Mouse (Mus musculus) inflammation-experienced regulatory T-cells, adult 16 weeks (primary cell): ENCODE data around the gene Trp53rka. TPM values are rescaled to one million over a fixed set of nuclear protein-coding genes. Genes with fewer than 3 reads are reported as not detected.

Experiments
- polyA plus RNA-seq: library from polyadenylated mRNA; unstranded; fragments of 100-300 nt; shearing (Covaris generic); gene quantifications from one replicate; pipeline ENCODE4 v1.2.1, GENCODE M21; 2017

The Trp53rka gene
- polyA plus RNA-seq = 5.1 TPM

GRCm38 (mm10) chr2:165492648-165493553 lies at the start of gene Trp53rka:
Gene Trp53rka, minus strand, starts transcription at chr2:165493324.

GRCm38 (mm10) chr2:165503259-165504203 lies 10.4 kb upstream of the Trp53rka start, which contains the start of gene Slc2a10:
Gene Slc2a10, plus strand, starts transcription at chr2:165503787.

GRCm38 (mm10) chr2:165473003-165473402 lies 20.1 kb downstream of the Trp53rka start, which contains the start of gene Slc13a3:
Gene Slc13a3, minus strand, starts transcription at chr2:165473230.

Other genes starting within 250 kb of the Trp53rka start
- gene Slc35c2, start 205.5 kb downstream of the Trp53rka start, polyA plus RNA-seq = 81.6 TPM
- gene Elmo2, start 166.8 kb downstream of the Trp53rka start, polyA plus RNA-seq = 67.7 TPM
- gene Zfp663, start 124.6 kb downstream of the Trp53rka start, polyA plus RNA-seq = not detected
- gene Zfp334, start 105.1 kb downstream of the Trp53rka start, polyA plus RNA-seq = not detected
- gene Ocstamp, start 92.9 kb downstream of the Trp53rka start, polyA plus RNA-seq = not detected
- not detected for gene Slc13a3, start 20.1 kb downstream of the Trp53rka start, polyA plus RNA-seq
- gene Slc2a10, start 10.5 kb upstream of the Trp53rka start, polyA plus RNA-seq = not detected
- gene Eya2, start 101.7 kb upstream of the Trp53rka start, polyA plus RNA-seq = 24.3 TPM